Mouse (Mus musculus) left cerebral cortex, postnatal 25 days (tissue): ENCODE results near the gene Fam47e. TPM values are rescaled to one million over a fixed set of nuclear protein-coding genes. Genes with fewer than 3 reads are reported as not detected.
"Not testable (repeated sequence)": the region's sequence is repeated elsewhere in the genome, so short reads cannot be mapped to it uniquely, and the experiment has no call there.

Experiments
- DNase-seq, 2 experiments: peaks; one replicate each; pipeline ENCODE4 v3.0.0; 2022; ENCODE audit warnings: low spot score in 2 of 2, mixed read lengths in 1 of 2
- intact Hi-C: fragments of 180-260 bp; cut with DNase I; formaldehyde crosslinking; loops from one replicate; pipeline ENCODE4 v1.15.1; 2025
- total RNA-seq, 2 experiments: library from RNA; stranded (reverse); gene quantifications; 2 replicates each; pipeline ENCODE4 v1.2.3; 2021

The Fam47e gene
- under 1 TPM; 0.30 to 0.34 TPM for total RNA-seq

- peak; percentile 40 to 83 for DNase-seq
- intact Hi-C loops: loop anchor here (5.0 kb wide), 1 partner anchor 48 kb away; the partner anchor contains the start of gene Scarb2
Observed at GRCm38 (mm10) chr5:92554891-92555511, at the start of gene Fam47e. Fam47e (plus strand) TSS chr5:92555069.

- intact Hi-C loops: loop anchor here (1.0 to 5.0 kb wide), 5 partner anchors 44 to 151 kb away; partner anchors contain the start of genes Nup54 and Stbd1
- DNase-seq: peak; percentile 98
Observed at GRCm38 (mm10) chr5:92505402-92505865, 49.4 kb upstream of the Fam47e start.

GRCm38 (mm10) chr5:92506301-92506729 is 48.6 kb upstream of the Fam47e start:
- intact Hi-C loops: loop anchor here (5.0 kb wide), 1 partner anchor 46 kb away; no protein-coding TSS in a partner anchor
- DNase-seq: peak in 1 of 2 experiments; percentile 57

DNA sequence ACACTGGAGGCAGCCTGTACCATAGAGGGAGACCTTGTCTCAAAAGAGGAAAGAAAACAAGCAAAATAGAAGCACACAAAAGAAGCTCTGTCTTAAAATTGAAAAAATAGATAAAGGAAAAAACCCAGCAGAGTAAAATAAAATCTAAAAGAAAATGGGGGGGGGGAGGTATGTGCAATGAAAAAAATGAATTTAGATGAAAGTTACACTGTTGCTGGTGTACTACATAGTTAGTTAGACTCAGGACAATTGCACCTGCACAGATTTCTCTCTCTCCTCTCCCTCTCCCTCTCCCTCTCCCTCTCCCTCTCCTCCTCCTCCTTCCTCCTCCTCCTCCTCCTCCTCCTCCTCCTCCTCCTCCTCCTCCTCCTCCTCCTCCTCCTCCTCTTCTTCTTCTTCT is 48.1 kb upstream of the Fam47e start, which contains the start of gene Scarb2:
Gene Scarb2, minus strand, starts transcription at position 101 of the 400 bp plus-strand sequence.
- intact Hi-C loops: loop anchor here (5.0 kb wide), 1 partner anchor 46 kb away; no protein-coding TSS in a partner anchor
- no peak for DNase-seq

- intact Hi-C loops: loop anchor here (5.0 kb wide), 1 partner anchor 43 kb away; no protein-coding TSS in a partner anchor
- DNase-seq: no peak
Observed at GRCm38 (mm10) chr5:92508853-92509252, 46.0 kb upstream of the Fam47e start.

GRCm38 (mm10) chr5:92511256-92511655 is 43.6 kb upstream of the Fam47e start:
- intact Hi-C loops: no loop called here
- DNase-seq: no peak

DNA sequence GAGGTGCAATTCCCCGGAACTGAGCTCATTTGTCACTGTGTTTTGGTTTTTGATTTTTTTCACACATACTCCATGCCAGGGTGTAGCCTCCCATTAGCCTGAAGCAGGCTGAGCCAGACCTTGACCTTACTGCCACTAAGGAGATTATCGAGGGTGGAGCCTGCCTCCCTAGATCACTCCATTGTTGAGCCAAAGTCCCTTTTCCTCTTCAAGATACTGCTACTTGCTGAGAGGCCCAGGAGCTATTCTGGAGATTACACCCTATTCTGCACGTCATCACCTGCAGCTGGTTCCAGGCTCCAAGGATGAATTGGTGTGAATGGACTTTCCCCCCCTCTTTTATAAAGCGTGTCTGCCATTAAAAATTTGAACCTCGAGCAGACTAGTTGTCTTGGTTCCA is 42.8 kb upstream of the Fam47e start:
- intact Hi-C loops: no loop called here

DNA sequence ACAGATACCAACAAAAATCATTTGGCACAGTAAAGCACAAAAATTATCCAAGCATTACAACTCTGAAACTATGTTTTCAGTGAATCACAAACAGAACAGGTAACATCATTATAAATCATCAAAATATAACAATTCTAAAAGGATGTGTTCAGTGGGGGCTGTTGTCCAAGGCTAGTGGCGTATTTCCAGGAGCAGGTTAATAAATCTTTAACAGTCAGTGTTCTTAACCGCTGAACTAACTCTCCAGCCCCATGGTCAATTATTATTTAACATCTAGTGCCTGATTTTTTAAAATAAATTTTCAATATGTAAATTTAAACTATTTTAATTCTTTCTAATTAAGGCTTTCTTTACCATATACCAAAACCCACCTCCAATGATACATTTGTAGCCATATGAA is 33.7 kb upstream of the Fam47e start:
- intact Hi-C loops, DNase-seq: not testable (repeated sequence)

More for the DNA sequence above, 42.8 kb upstream of the Fam47e start:
- DNase-seq: no peak

DNA sequence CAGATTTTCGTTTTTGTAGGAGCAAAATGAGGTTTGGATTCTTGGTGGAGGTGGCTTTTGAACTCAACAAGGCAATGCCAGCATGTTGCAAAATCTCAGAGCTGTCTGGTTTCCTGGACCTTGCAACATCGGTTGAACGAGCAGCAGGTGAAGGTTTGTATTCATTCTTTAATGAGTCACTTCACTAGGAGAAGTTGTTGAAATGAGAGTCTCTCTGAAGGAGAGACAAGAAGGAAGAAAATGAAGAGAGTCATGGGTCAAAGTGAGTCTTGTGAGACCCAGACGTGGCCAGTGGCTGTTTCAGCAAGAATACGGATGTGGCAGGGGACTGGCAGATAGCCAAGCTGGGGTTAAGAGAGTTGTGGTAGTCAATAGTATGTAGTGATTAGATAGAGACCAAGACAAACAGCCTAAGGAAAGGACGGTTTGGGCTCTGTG is 30.0 kb upstream of the Fam47e start:
- intact Hi-C loops: no loop called here
- DNase-seq: peak; percentile 14 to 46

DNA sequence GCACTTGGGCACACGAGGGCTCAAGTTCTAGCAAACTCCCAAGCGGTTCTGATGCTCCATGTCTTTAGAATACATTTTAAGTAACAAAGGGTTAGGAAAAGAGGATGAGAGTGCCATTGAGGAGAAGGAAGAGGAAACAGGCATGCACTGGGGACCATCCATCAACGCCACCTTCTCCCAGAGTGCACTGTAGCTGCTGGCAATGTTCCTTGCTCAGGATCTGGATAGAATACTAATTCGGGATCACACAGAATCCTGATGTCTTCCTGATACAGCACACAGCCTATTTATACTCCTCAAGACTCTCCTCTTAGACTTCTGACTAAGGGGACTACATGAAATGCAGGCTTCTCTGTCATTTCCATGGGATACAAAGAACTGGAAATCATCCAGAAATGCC is 15.2 kb upstream of the Fam47e start:
- intact Hi-C loops: no loop called here
- no peak for DNase-seq

DNA sequence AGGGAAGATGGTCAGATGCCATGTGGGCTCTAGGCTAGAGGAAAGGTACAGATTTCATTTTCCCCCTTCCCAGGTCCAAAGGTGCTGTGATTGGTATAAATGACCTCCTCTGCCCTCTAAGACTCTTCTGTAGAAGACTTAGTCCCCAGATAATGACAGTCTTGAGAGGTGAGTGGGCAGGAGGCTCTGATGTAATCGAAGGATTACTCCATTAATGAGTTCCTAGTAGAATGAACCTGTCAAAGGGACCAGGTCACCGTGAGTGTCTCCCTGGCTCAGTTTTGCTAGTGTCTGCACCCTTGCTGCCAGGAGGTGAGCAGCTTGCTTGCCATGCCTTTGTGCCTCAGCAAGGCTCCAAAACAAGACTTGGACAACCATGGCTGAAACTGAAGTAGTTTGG is 2.3 kb upstream of the Fam47e start:
- no peak for DNase-seq
- intact Hi-C loops: loop anchor here (5.0 kb wide), 1 partner anchor 45 kb away; the partner anchor contains the start of gene Scarb2

- DNase-seq: no peak
- intact Hi-C loops: loop anchor here (5.0 kb wide), 1 partner anchor 47 kb away; the partner anchor contains the start of gene Scarb2
Observed at GRCm38 (mm10) chr5:92553939-92554338, 930 bp upstream of the Fam47e start.

- intact Hi-C loops: loop anchor here (5.0 kb wide), 1 partner anchor 47 kb away; the partner anchor contains the start of gene Scarb2
- no peak for DNase-seq
Observed at GRCm38 (mm10) chr5:92554443-92554842, 426 bp upstream of the Fam47e start.

- no peak for DNase-seq
- intact Hi-C loops: no loop called here
Observed at GRCm38 (mm10) chr5:92555905-92556304, 1.0 kb downstream of the Fam47e start.

- intact Hi-C loops: no loop called here
- no peak for DNase-seq
Observed at GRCm38 (mm10) chr5:92557508-92557907, 2.6 kb downstream of the Fam47e start.

GRCm38 (mm10) chr5:92560201-92560600 is 5.3 kb downstream of the Fam47e start:
- DNase-seq: no peak
- intact Hi-C loops: no loop called here

- peak in 1 of 2 experiments; percentile 41 for DNase-seq
Observed at GRCm38 (mm10) chr5:92562002-92562401, 7.1 kb downstream of the Fam47e start.

DNA sequence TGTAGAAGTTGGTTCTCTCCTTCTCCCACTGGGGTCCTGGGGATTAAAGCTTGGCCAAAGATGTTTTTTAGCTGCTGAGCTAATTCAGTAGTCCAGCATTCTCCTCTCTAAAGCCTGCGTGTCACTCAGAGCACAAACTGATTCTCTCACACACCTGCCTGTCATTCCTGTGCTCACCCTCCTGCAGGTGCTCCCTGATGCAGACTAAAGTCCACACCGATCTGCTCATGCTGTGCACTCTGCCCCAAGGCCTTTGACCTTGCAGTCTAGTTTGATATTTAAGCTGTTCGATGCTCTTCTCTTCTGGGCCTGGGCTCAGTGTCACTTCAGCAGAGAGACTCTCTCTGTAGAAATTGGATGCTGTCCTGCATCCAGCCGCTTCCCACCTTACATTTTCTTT is 16.4 kb downstream of the Fam47e start:
- no peak for DNase-seq
- intact Hi-C loops: no loop called here

More at GRCm38 (mm10) chr5:92562002-92562401, 7.1 kb downstream of the Fam47e start:
- intact Hi-C loops: no loop called here

DNA sequence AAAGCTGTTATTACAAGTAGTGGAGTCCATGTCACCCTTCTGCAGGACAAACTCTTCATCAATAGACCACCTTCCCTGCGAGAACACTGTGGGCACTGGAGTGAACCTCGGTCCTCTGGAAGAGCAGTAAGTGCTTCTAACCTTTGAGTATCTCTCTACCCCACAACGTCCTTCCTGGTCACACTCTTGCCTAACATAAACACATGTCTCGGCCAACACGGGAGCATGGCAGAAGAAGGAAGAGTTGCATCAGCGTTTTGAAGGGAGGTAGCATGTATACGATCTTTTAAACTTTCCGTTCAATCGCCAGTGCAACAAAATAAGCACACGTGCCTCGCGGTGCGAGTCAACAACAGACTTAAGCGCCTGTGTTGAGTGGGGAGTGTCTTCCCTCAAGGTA is 24.7 kb downstream of the Fam47e start:
- intact Hi-C loops: no loop called here
- no peak for DNase-seq

DNA sequence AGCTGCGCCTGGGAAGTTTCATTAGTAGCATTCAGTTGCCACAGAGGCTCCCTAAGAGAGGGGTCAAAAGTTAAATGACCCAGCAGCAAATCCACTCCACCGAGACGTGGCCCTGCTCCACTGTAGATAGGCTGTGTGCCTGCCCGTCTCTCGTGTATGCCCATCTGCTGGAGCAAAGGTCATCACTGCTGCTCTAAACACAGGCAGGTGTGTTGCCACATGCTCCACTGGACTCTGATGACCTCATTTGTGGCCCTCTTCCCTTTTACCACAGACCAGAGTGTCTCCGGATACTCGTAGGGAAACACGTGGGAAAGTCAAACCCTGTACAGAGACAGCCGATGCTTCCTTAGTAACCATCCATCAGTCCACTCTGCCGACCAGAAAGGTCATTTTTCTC is 31.1 kb downstream of the Fam47e start:
- intact Hi-C loops: no loop called here
- DNase-seq: no peak

GRCm38 (mm10) chr5:92595026-92595425 is 40.2 kb downstream of the Fam47e start:
- DNase-seq: no peak
- intact Hi-C loops: no loop called here
